Mouse (Mus musculus): ENCODE measurements around the gene Hdac11.

The Hdac11 gene

DNA sequence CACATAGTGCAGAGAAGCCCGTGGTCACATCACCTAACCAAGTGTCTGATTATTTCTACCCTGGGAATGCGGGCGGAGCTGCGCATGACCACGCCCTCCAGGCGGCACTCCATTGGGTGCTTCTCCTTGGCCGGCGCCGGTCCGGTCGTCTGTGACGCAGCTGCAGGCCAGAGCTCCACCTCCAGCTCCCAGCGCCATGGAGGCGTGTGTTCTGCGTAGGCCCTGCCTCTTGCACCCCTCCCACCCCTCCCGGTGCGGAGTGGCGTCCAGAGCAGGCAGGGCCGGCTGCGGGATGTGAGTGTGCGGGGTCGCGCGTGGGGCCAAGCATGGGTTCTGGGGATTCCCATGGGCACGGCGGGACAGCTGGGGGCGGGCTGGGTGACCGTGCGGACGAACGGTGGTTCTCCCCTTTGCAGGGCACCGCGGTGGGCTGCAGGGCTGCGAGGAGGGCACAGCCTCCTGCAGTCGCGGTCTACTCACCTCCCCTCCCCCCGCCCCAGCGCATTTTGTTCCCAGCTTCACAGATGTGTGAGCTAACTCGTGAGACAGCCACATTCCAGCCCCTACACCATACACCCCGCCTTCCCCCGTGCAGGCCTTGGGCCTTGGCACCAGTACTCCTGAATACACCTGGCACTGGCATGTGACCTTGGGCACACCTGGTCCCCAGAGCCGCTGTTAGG, at the start of gene Hdac11:
Gene Hdac11 (plus strand): TSS at position 112 of the 683 bp plus-strand sequence.
- no peak for TF ChIP-seq GATA4 (IDR thresholded peaks at IDR 0.05; ENCODE audit: insufficient replicate concordance, low read length)

DNA sequence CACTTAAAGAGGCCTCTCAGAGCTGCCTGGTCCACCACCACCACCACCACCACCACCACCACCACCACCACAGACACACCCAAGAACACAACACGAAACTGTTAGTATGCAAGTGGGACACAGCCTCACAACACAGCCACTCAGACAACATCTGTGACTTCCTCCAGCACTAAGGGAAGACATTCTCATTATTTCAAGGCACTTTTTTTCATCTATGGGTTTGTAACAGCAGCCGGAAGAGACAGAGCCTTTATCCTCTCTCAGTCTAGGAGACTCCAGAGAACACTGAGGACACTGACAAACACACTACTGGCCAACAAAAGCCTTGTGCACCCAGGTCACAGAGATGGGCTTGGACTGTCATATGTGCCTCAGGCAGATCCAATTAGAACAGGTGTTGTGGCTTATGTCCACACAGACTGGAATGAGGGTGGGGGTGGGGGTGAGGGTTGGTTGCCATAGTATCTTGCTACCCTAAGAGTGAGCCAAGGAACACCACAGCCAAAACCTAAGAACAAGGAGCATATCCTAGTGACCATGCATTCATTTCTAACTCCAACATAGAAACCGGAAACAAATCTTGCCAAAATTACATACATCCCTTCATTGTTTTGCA, 48.1 kb upstream of the Hdac11 start:
- TF ChIP-seq GATA4 (IDR thresholded peaks at IDR 0.05; ENCODE audit: insufficient replicate concordance, low read length): no peak

DNA sequence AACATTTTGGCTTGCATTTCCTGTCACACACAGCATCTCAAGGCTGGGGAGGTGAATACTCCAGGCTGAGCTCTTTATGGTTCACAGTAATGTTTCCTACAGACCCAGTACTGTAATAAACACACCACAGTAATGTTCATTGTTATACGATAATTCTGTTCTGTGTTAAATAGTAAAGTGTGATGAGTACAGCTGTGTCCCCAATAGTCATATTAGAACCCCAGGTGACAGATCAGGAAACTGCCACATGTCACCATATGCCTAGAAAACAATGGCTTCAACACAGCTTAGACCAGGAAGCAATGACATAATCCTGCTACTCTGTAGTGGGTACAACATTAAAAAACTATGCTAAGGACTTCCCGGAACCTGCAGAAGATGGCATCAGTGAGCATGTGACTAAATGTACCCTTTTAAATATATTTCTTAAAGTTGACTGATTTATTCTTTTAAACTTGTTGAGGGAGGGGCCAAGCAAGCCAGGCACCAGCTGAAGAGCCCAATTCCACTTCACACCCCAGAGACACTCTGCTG, 47.5 kb upstream of the Hdac11 start:
- no peak for TF ChIP-seq GATA4 (IDR thresholded peaks at IDR 0.05; ENCODE audit: insufficient replicate concordance, low read length)

DNA sequence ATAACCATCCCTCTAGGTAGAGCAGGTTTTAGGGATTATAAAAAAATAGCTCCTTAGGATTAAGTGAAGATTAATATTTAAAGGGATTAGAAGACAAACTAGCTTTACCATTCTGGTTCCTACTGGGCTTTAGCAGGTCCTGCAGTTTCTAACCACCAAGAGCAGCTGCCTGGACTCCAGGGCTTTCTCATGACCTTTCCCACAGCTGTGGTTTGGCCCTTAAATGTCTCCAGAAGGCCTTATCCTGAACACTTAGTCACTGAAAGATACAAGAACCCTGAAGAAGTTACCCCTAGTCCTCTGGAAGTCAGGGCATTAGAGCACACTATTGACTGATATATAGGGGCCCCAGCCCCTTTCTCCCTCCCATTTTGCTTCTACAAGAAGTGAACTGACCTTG, 47.0 kb upstream of the Hdac11 start:
- no peak for TF ChIP-seq GATA4 (IDR thresholded peaks at IDR 0.05; ENCODE audit: insufficient replicate concordance, low read length)

DNA sequence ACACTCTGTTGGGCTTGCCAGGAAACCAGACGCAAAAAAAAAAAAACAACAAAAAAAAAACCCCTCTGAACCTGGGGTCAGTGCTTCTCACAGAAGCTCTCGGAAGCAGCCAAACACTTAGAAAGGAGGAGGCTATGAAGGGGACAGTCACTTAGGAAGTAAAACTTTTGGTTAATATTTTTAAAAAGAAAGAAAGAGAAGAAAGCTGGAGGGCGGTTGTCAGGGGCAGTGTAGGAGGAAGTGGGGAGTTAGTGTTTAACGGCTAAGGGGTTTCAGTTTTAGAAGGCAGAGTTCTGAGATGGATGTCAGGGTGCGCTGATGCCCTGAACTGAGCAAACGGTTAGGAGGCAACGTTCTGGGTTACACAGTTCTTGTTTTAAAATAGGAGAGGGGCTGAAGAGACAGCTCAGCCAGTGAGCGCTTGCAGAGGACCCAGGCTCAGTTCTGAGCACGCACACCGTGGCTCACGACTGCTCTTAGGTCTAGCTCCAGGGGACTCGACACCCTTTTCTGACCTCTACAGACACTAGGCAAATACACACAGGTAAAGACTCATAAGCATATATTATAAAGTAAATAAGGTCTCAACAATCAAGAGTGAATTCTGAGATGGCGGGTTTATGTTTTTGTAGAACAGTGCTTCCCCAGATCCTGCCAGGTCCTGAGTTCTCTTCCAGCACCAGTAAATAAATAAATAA, 46.0 kb upstream of the Hdac11 start:
- no peak for TF ChIP-seq GATA4 (IDR thresholded peaks at IDR 0.05; ENCODE audit: insufficient replicate concordance, low read length)

DNA sequence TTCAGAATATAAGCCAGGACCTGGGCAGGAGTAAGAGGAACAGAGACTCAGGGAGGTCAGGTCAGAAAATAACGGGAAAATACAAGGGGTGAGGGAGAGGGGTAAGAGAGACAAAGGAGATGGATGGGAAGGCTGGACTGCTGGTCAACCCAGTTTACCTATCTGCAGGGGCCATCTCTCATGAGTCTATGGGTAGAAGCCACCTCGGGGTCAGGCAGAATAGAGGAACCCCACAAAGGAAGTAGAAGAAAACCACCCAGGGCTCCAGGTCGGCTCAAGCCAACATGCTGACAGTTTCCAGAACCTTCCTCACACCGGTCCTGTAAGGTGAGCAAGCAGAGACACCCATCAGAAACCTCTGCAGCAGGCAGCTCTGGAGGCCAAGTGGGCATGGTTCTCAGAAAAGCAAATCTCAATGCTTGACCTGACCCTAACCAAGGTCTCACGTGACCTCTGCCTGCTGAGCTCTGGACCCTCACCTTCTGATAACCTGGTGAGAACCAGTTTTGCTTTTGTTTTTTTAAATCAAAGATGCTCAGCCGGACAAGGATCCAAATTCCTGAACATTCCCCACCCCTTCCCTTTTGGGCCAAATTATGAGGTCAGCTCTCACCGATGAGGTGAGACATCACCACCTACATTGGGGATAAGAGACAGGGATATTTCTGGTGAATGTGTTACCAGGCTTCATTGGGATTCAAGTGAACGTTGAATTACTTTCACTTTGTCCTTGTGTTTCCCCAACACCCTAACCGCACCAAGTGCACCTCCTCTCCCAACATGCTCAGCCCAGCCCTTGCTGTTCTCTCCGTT, 45.1 kb upstream of the Hdac11 start:
- TF ChIP-seq GATA4 (IDR thresholded peaks at IDR 0.05; ENCODE audit: insufficient replicate concordance, low read length): no peak

DNA sequence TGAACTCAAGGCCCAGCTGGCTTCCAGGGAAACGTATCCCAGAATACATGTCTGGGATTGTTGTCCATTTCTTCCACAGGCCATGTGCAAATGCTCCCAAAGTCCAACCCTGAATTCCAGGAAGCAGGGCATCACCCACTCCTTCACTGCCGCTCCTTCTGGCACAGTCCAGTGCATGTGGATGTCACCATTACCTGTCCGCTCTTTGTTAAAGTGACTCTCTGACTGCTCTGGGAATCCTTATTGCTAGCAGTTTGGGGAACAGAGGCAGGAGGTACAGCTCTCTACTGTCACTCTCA, 44.6 kb upstream of the Hdac11 start:
- no peak for TF ChIP-seq GATA4 (IDR thresholded peaks at IDR 0.05; ENCODE audit: insufficient replicate concordance, low read length)

DNA sequence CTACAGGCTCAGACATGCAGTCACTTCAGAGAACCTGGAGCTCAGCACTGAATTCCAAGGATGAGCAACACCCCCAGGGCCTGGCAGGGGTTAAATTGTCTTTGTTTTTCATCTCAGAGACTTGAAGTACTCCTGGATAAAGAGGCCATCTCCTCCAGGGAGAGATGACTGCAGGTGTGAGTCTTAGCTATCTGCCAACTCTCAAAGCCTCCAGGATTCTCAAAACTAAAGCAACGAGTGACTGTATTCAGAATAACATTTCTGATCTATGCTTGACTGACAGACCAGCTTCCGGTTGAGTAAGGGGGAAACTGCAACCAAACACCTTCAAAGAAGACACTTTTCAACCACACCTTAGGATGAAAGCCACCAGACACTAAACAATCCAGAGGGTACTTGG, 41.7 kb upstream of the Hdac11 start:
- no peak for TF ChIP-seq GATA4 (IDR thresholded peaks at IDR 0.05; ENCODE audit: insufficient replicate concordance, low read length)

DNA sequence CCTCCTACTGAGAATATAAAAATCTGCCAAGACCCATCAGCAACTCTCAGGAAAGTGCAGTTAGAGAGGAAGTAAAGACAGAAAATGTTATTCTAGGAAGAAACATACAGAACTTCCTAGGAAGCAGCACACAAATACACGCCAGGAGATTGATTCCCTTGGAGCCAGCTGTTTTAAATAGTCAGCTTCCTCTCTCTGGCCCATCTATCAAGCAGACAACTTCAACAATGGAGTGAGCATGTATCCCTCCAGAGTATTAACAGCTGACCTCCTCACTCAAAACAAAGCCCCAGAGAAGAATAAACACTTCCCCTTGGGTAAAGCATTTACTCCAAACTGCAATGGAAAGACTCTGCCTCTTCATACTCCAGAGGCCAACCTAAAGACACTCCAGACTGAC, 41.3 kb upstream of the Hdac11 start:
- no peak for TF ChIP-seq GATA4 (IDR thresholded peaks at IDR 0.05; ENCODE audit: insufficient replicate concordance, low read length)

DNA sequence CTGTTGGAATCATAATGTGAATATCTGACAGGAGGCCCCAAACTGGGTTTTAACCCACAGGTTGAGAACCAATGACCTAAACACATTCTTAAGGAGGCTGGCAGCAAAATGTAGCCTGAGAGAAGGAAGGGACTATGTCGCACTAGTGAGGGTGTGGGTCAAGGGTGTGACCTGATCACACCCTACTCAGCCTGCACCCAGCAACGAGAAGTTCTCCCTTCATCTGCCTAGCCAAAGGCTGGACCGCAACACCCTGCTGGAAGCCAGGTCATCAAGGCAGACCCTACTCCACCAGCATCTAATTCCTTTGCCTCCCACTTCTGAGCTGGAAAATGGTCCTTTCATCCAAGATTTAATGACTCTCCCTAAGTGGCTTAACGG, 40.6 kb upstream of the Hdac11 start:
- no peak for TF ChIP-seq GATA4 (IDR thresholded peaks at IDR 0.05; ENCODE audit: insufficient replicate concordance, low read length)

DNA sequence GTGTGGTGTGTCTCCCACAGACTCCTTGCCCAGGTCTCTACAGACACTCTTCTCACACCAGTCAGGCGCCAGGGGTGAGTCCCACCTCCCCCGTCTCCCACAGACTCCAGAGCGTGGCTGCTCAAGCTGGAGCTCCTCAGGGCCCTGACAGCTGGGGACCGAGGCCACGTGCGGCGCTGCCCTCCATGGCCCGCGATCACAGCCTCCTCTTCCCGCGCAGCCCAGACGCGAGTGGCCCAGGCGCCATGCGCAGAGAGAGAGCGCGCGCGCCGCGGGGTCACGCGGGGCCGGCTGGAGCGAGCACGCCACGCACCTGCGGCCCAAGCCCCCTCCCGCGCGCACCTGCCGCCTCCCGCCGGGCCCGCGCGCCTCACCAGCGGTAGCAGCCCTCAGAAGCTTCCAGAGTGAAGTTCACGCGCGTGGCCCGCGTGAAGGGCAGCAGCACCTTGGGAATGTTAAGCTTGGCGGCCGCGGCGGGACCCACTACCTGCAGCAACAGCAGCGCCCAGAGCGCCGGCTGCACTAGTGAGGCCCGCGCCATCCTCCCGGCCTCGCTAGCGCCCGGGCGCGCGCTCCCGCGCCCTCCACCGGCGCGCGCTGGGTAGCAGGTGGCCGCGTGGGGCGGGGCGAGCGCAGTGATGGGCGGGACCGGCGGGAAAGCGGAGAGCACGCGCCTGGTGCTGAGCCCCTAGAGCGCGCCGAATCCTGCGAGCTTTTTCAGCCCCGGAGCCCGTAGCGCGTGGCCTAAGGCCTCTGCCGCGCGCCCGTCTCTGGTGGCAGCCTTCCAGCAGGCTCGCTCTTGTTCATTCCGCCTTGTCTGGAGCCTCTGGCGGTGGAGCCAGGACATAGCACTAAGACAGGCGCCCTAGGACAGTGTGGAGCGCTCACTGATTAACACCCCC, 40.0 kb upstream of the Hdac11 start, which contains the start of gene Nup210:
Gene Nup210 (minus strand): TSS at position 586 of the 902 bp plus-strand sequence.
- TF ChIP-seq GATA4 (IDR thresholded peaks at IDR 0.05; ENCODE audit: insufficient replicate concordance, low read length): no peak

DNA sequence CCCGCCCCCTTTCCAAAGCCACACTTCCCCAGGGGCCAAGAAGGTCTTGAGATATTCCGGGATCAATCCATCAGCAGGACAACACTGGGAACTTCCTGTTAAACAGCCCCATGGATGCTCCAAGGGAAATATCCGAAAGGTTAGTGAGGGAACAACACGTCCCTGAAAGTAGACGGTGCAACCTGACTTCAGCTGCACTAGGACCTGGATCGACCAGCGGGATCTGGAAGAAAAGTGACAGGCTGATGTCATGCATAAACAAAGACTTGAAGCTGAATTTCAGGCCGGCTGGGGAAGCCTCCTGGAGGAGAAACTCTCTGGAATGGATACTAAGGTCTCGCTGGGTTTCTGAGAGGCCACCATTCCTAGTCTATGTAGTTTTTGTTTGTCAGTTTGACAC, 39.3 kb upstream of the Hdac11 start:
- TF ChIP-seq GATA4 (IDR thresholded peaks at IDR 0.05; ENCODE audit: insufficient replicate concordance, low read length): no peak

DNA sequence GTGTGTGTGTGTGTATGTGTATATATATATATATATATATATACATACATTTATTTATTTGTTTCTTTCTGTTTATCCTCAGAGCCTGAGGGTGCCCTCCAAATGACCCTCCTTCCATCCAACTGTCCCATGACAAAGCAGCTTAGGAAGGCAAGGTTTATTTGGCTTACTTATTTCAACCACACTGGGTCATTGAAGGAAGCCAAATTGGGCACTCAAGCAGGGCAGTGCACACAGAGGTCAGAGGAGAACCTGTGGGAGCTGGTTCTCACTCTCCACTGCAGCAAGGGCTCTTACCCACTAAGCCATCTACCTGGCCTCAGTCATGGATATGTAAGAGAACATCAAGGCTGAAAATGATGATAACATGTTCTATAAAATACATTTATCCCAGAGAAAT, 37.9 kb upstream of the Hdac11 start:
- TF ChIP-seq GATA4 (IDR thresholded peaks at IDR 0.05; ENCODE audit: insufficient replicate concordance, low read length): no peak

DNA sequence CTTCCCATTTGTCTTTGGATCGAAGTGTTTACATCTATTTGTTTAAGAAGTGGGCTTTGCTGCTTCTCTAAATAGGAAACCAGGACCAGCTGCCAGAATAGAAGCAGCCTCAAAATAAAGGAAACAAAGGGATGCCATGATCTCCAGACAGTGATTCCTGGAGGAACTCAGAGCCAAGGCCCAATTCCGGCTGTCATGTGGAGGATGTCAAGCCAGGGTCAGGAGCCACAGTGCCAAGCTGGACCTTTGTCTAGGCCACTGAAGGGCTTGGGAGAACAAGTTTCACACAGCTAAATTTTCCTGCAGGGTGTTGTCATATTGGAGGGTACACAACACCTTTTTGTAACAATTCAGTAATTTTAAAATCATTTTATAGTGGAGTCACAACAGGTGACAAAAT, 36.3 kb upstream of the Hdac11 start:
- no peak for TF ChIP-seq GATA4 (IDR thresholded peaks at IDR 0.05; ENCODE audit: insufficient replicate concordance, low read length)

Measured in liver, adult (tissue).